Mouse (Mus musculus) ovary, postnatal 14 days (tissue): ENCODE results near the gene Zfp944.
A peak's percentile ranks its signal among the peaks of the same experiment; 100 is the strongest.
"Not testable (repeated sequence)": the region's sequence is repeated elsewhere in the genome, so short reads cannot be mapped to it uniquely, and the experiment has no call there.

Experiments used
- DNase-seq: peaks from one replicate; pipeline ENCODE4 v3.0.0; 2022; ENCODE audit warnings: low spot score

The Zfp944 gene

GRCm38 (mm10) chr17:22361101-22361781, at the start of gene Zfp944, which contains the start of gene Zfp758:
TSS of gene Zfp944 (minus strand) at chr17:22361400.
TSS of gene Zfp758 (plus strand) at chr17:22361453.
- DNase-seq: peak; percentile 21

- no peak for DNase-seq
These were observed 49.6 kb upstream of the Zfp944 start for GRCm38 (mm10) chr17:22410756-22411155.

- no peak for DNase-seq
These were observed 2.7 kb upstream of the Zfp944 start for GRCm38 (mm10) chr17:22363895-22364294.

GRCm38 (mm10) chr17:22360572-22360971, 628 bp downstream of the Zfp944 start:
- no peak for DNase-seq

- no peak for DNase-seq
These were observed 8.4 kb downstream of the Zfp944 start for GRCm38 (mm10) chr17:22352794-22353193.

- not testable (repeated sequence) for DNase-seq
These were observed 46.0 kb downstream of the Zfp944 start for GRCm38 (mm10) chr17:22315247-22315646.

- peak; percentile 79 for DNase-seq
These were observed 46.4 kb downstream of the Zfp944 start, which contains the start of gene CT030661.1 for GRCm38 (mm10) chr17:22314730-22315226. TSS of gene CT030661.1 (minus strand) at chr17:22314837.

DNA sequence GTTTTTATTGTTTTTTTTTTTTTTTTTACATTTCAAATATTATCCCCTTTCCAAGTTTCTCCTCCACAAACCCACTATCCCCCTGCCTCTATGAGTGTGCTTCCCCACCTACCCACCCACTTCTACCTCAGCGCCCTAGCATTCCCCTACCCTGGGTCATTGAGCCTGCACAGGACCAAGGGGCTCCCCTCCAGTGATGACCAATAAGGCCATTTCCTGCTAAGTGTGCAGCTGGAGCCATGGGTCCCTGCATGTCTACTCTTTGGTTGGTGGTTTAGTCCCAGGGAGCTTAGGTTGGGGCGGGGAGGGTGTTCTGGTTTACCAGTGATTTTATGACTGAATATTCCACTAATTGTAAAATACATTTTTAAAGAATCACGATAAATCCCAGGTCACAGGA, 47.0 kb downstream of the Zfp944 start:
- DNase-seq: peak; percentile 1
